Mouse (Mus musculus) ES-E14 (cell line): ENCODE measurements around the gene Gabbr2. TPM values are rescaled to one million over a fixed set of nuclear protein-coding genes. Genes with fewer than 3 reads are reported as not detected.

Experiments
- DNase-seq: peaks from one replicate; pipeline ENCODE4 v3.0.0-alpha.2; 2013; ENCODE audit warnings: low read depth, low spot score
- H3K27ac ChIP-seq: 2 replicates; pipeline ENCODE4 v1.5.1; 2012; ENCODE audit warnings: low read depth, mild to moderate bottlenecking, low read length, moderate library complexity, mixed read lengths; ENCODE audit not compliant: poor library complexity, insufficient read depth, severe bottlenecking
- H3K36me3 ChIP-seq: 2 replicates; pipeline ENCODE4 v1.6.1; 2012; ENCODE audit warnings: mild to moderate bottlenecking, low read length, moderate library complexity, mixed read lengths; ENCODE audit not compliant: control insufficient read depth, poor library complexity, insufficient read depth, severe bottlenecking
- H3K4me1 ChIP-seq, 2 experiments: fragments of 150-350 bp in 1 of 2; sonication (generic) in 1 of 2; 2 replicates each; pipeline ENCODE4 v1.6.1; 2012; ENCODE audit warnings: low read length in 2 of 2, mild to moderate bottlenecking in 1 of 2, mixed read lengths in 1 of 2; ENCODE audit not compliant: control insufficient read depth in 2 of 2, insufficient read depth in 2 of 2, poor library complexity in 1 of 2
- H3K4me3 ChIP-seq, 2 experiments: fragments of 150-350 bp in 1 of 2; sonication (generic) in 1 of 2; 2 replicates each; pipeline ENCODE4 v1.5.1; 2012; ENCODE audit warnings: low read length in 2 of 2, low read depth in 1 of 2, mild to moderate bottlenecking in 1 of 2, mixed read lengths in 1 of 2; ENCODE audit not compliant: insufficient read depth in 1 of 2, poor library complexity in 1 of 2, severe bottlenecking in 1 of 2
- H3K9ac ChIP-seq: 2 replicates; pipeline ENCODE4 v1.6.1; 2012; ENCODE audit warnings: low read depth, mild to moderate bottlenecking, low read length, mixed read lengths; ENCODE audit not compliant: poor library complexity, insufficient read depth, severe bottlenecking
- H3K9me3 ChIP-seq: fragments of 150-350 bp; sonication (generic); 2 replicates; pipeline ENCODE4 v1.6.1; 2012; ENCODE audit warnings: low read depth, mild to moderate bottlenecking, low read length; ENCODE audit not compliant: control insufficient read depth, insufficient read depth
- CHD2 ChIP-seq: IDR thresholded peaks from 2 replicates; pipeline ENCODE4 v1.6.1; 2014; ENCODE audit warnings: mild to moderate bottlenecking, low read depth, low read length, inconsistent platforms
- HCFC1 ChIP-seq: IDR thresholded peaks from 2 replicates; pipeline ENCODE4 v1.6.1; 2012; ENCODE audit warnings: low read length, inconsistent platforms, borderline replicate concordance; ENCODE audit not compliant: insufficient read depth
- MAFK ChIP-seq: IDR thresholded peaks from 2 replicates; pipeline ENCODE4 v1.6.1; 2014; ENCODE audit warnings: mild to moderate bottlenecking, low read depth, low read length, inconsistent platforms; ENCODE audit not compliant: insufficient read depth
- ZC3H11A ChIP-seq: IDR thresholded peaks from 2 replicates; pipeline ENCODE4 v1.6.1; 2012; ENCODE audit warnings: low read depth, mild to moderate bottlenecking, inconsistent platforms, low read length, borderline replicate concordance
- ZNF384 ChIP-seq: IDR thresholded peaks from 2 replicates; pipeline ENCODE4 v1.6.1; 2012; ENCODE audit warnings: low read depth, low read length, inconsistent platforms
- in situ Hi-C, 2 experiments: fragments of 600-800 bp; cut with MboI; formaldehyde crosslinking; loops; one replicate each; pipeline ENCODE4 v1.15.1; 2025; ENCODE audit warnings: low sequenced_read_pairs in 2 of 2, inconsistent platforms in 1 of 2; ENCODE audit not compliant: unreplicated experiment in 2 of 2
- total RNA-seq: library from RNA; depleted of rRNA; stranded (reverse); fragments of 300-350 nt; gene quantifications from 2 replicates; pipeline ENCODE4 v1.2.3, GENCODE M21; 2012

Gabbr2 gene
- total RNA-seq, 1 experiment = 0.09 TPM

DNA sequence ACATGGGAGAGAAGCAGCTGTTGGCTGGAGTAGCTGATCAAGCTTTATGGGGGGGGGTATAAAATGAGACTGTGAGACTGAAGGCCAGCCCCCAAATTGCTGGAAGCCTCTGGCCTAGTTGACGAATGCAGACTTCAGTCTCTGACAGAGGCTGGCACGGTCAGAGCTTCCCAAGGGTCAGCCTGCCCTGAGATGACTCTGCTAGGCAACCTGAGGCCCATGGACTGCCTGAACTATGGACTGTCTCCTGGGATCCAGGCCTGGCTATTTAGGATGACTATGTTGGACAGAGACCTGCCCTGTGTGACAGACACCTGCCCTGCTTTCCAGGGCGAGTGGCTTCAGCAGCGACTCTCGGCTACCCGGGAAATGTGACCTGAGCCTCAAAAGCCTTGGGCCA, 281.7 kb downstream of the Gabbr2 start:
- Histone ChIP-seq H3K36me3 (no peaks in the 10 kb centered on the region), H3K9ac (no peak overlapping the region), H3K27ac (no peak overlapping the region), H3K9me3 (no peaks in the 10 kb centered on the region), H3K4me3 (no peak overlapping the region), H3K4me1 (no peaks in the 10 kb centered on the region)
- TF ChIP-seq HCFC1 = no peak
- no peak for TF ChIP-seq ZNF384
- TF ChIP-seq MAFK = no peak
- no peak for TF ChIP-seq ZC3H11A
- no peak for TF ChIP-seq CHD2
- in situ Hi-C loops = no loop called here
- no peak for DNase-seq

DNA sequence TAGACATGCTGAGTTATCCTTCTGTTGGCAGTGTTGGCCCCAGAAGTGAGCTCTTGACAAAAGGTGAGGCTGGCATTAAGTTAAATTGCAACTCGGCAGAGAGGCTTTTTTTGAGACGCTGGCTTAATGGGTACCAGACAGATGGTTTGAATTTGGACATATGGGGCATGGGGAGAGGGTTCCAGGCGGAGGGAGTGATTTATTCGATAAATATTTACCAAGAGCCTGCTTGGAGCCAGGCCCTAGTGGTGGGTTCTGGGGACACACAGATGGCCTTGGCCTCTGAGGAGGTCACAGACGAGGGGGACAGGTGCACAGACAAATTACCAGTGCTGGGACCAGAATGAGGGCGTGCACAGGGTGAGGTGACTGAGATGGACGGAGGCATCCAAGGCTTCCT, 282.2 kb downstream of the Gabbr2 start:
- no peak overlapping the region for H3K4me3 ChIP-seq
- H3K9me3 ChIP-seq = no peaks in the 10 kb centered on the region
- TF ChIP-seq HCFC1 (no peak), ZNF384 (no peak), ZC3H11A (no peak), MAFK (no peak)
- H3K4me1 ChIP-seq = no peaks in the 10 kb centered on the region
- no peaks in the 10 kb centered on the region for H3K36me3 ChIP-seq
- no peak overlapping the region for H3K9ac ChIP-seq
- no peak for DNase-seq
- in situ Hi-C loops = no loop called here
- H3K27ac ChIP-seq = no peak overlapping the region

DNA sequence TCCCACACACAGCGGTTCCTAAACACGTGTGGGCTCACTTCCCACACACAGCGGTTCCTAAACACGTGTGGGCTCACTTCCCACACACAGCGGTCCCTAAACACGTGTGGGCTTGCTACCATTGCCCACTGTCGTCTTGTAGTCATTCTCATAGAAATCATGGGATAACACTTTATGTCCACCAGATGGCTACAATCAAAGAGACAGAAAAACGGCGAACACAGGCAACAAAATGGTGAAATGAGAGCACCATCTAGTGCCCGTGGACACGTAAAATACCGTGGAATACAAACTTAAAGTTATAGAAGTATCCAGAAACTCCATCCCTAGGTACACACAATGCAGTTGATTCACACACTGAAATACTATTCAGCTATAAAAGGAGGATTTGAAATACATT, 285.9 kb downstream of the Gabbr2 start:
- Histone ChIP-seq H3K9ac (no peak overlapping the region), H3K9me3 (no peaks in the 10 kb centered on the region), H3K4me3 (no peak overlapping the region), H3K27ac (no peak overlapping the region), H3K36me3 (no peaks in the 10 kb centered on the region), H3K4me1 (no peaks in the 10 kb centered on the region)
- TF ChIP-seq ZC3H11A (no peak), MAFK (no peak), HCFC1 (no peak), ZNF384 (no peak), CHD2 (no peak)
- DNase-seq = no peak
- in situ Hi-C loops = no loop called here

DNA sequence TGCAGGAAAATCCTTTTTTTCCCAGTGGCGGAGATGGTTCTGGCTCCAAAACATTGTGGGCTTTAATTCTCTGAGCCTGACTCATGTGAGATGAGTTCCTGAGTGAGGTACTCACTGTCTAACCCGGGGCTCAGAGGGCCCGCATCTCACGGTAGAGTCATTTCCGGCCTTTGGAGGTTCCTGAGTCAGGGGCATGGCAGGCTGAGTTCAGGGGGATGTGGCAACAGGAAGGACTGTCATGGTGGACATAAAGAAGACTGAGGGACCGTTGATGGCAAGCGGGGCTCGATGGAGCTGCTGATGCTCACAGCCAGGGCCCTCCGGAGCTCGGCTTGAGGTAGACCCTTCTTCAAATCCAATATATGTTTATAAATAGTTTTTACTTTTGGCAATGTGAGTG, 288.5 kb downstream of the Gabbr2 start:
- Histone ChIP-seq H3K36me3 (no peaks in the 10 kb centered on the region), H3K4me1 (no peaks in the 10 kb centered on the region), H3K9me3 (no peaks in the 10 kb centered on the region), H3K9ac (no peak overlapping the region), H3K27ac (no peak overlapping the region), H3K4me3 (no peak overlapping the region)
- in situ Hi-C loops = no loop called here
- DNase-seq = no peak
- TF ChIP-seq ZNF384 (no peak), MAFK (no peak), CHD2 (no peak), HCFC1 (no peak), ZC3H11A (no peak)

DNA sequence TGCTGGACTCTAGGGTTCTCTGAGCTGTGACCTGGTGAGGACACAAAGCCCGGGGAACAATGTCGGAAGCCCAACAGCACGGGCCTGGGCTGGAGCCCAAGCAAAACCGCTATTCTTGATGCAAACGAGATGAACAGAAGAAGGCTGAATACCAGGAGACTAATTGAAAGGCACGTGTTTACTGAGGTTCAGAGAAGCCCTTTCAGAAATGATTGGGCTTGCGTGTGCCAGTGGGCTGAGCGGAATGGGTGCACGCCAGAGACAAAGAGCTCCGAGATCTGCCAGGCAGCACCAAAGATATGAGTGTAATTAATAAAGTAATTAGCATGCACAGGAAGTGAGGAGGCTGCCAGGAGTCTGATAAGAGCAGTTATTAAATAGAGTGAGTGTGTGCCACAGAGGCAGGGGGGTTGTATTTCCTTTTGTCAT, 291.4 kb downstream of the Gabbr2 start:
- no peak overlapping the region for H3K9ac ChIP-seq
- DNase-seq = no peak
- H3K36me3 ChIP-seq = no peaks in the 10 kb centered on the region
- H3K27ac ChIP-seq = no peak overlapping the region
- in situ Hi-C loops = no loop called here
- no peaks in the 10 kb centered on the region for H3K9me3 ChIP-seq
- no peak overlapping the region for H3K4me3 ChIP-seq
- TF ChIP-seq MAFK (no peak), CHD2 (no peak), HCFC1 (no peak), ZNF384 (no peak), ZC3H11A (no peak)
- no peaks in the 10 kb centered on the region for H3K4me1 ChIP-seq
